Mouse (Mus musculus) kidney, postnatal 14 days (tissue): ENCODE measurements around the gene Tfap2a.

Experiments used
- DNase-seq: peaks from one replicate; pipeline ENCODE4 v3.0.0; 2022; ENCODE audit warnings: mixed read lengths

The Tfap2a gene

DNA sequence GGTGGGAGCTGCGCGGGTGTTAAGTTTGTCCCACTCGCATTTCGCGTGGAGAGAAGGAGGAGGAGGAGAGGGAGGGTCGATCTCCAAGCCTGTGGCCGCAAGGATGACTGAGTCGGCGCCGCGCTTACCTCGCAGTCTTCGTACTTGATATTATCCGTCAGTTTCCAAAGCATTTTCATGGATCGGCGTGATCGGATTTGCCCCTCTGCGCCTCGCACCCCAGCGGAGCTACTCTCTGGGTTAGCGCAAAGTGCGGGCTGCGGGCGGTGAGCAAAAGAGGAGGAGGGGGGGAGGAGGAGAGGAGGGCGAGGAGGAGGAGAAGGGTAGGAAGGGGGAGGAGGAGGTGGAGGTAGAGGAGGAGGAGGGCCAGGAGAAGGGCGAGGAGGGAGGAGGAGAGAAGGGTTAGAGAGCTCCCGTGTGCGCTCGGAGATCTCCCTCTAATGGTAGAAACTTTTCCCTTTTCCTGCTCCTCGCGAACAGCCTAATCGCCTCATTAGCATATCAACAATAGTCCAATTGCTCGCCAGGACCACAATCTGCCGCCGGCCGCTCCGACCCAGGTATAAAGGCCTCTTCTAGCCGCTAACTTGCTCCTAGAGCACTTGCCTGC lies 4.5 kb downstream of the Tfap2a start:
- no peak for DNase-seq

- DNase-seq, result no peak
Measured at GRCm38 (mm10) chr13:40732816-40733541, 5.2 kb downstream of the Tfap2a start.

DNA sequence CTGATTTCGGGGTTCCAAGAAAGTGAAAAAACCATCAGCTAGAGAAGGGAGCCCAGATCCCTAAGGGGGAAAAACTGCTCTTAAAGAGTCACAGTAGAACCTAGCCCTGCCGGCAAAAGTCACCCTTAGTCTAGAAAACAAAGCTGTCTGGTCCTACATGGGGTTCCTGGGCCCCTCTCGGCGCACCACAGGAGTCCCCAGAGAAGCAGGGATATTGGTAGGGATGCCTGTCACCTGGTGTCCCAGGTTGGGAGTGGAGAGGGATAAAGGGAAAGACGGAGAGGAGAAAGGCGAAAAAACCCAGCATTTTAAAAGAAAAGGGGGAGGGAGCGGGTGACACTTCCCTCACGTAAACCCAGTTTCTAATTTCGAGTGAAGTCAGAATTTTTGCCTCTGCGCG lies 6.1 kb downstream of the Tfap2a start:
- no peak for DNase-seq

- peak; percentile 55 for DNase-seq
Measured at GRCm38 (mm10) chr13:40731179-40731841, 6.9 kb downstream of the Tfap2a start.

- DNase-seq, result peak; percentile 50
Measured at GRCm38 (mm10) chr13:40730651-40731178, 7.5 kb downstream of the Tfap2a start.

- no peak for DNase-seq
Measured at GRCm38 (mm10) chr13:40729592-40730431, 8.4 kb downstream of the Tfap2a start.

DNA sequence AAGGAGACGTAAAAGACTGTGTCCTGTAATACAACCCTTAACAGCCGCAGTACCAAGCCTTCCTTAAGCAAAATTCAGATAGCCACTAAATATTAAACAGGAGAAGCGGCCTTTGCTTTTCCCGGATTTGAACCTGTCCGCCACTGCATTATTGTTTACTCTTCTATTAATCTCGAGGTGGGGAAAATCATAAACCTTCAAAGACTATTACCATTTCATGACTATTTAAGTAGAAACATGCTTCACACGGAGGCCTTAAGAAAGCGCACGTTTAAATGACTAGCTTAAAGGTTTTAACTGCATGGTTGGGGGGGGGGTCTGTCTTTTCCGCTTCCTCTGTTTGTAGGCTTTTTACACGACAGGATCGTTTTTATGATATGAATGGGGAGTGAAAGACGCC lies 9.1 kb downstream of the Tfap2a start:
- no peak for DNase-seq

DNA sequence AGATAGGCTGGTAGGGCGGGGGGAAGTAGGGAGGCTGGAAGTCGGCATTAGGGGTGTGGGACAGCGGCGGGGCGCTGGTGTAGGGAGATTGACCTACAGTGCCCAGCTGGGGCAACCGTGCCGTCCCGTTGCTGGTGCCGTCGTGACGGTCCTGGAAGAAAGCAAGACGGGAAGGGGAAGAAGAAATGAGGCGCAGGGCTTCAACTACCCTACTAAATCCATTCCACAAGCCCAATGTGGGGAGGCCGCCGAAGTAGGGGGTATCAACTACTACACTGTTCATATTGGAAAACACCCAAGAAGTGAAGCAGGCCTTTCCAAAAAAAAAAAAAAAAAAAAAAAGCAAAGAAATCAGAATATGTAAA lies 9.6 kb downstream of the Tfap2a start:
- DNase-seq, result no peak

DNA sequence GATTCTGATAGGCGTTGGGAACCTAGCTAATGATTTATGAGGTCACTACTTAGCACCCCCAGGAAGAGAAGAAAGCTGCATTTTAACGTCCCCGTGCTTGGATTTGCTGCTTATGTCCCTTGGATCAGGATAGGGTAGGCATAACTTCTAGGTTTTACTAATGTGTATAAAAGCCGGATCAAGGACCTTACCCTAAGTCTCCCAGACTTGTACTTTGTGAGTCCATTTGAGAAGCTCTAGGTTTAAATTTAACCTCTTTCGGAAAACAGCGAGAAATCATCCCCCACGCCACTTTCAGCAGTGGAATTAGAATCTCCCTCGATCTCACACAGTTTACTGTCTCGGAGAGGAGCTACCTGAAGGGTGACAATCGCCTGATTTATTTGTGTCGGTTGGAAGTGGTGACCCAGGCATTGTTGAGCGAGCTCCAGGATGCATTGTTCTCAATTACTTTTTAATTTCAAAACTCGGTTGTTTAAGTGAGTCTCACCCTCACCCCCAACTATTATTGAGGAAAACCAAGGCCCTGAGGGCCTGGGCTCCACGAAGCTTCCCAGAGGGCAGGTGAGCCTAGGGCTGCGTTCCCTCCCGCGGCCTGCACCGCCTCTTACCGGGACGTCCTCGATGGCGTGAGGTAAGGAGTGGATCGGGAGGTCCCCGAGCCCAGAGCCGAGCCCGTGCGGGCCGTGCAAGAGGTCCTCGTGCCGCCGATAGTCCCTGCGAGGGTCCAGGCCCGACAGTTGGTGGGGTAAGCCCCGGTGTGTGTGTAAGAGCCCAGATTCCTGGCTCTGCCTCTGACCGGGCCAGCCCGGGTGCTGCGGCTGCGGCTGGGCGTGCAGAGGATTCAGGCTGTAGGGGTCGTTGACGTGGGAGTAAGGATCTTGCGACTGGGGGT lies 10.2 kb downstream of the Tfap2a start:
- DNase-seq, result no peak

- DNase-seq, result no peak
Measured at GRCm38 (mm10) chr13:40725924-40726323, 12.3 kb downstream of the Tfap2a start.

GRCm38 (mm10) chr13:40723598-40723920 lies 14.6 kb downstream of the Tfap2a start:
- no peak for DNase-seq

GRCm38 (mm10) chr13:40722741-40723597 lies 15.2 kb downstream of the Tfap2a start:
- DNase-seq, result peak; percentile 95

DNA sequence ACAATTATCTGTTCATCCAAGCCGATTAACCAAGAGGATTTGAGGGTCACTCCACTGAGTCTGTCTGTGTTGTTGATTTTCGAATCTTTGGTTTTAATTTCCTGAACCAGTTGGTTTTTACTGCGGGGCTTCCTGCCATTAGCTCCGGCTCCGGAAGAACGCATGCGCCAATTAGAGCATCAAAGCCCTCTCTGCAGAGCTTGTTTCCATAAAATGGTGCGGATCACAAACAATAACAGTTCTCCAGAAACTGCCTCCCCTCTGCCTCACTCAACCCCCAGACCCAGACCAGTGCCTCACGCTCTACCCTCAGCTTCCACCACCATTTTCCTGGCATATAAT lies 18.5 kb downstream of the Tfap2a start:
- no peak for DNase-seq

- no peak for DNase-seq
Measured at GRCm38 (mm10) chr13:40719066-40719740, 19.0 kb downstream of the Tfap2a start.

- DNase-seq, result no peak
Measured at GRCm38 (mm10) chr13:40716771-40717716, 21.1 kb downstream of the Tfap2a start.

- DNase-seq, result no peak
Measured at GRCm38 (mm10) chr13:40714531-40714930, 23.6 kb downstream of the Tfap2a start.

- DNase-seq, result no peak
Measured at GRCm38 (mm10) chr13:40713681-40714080, 24.5 kb downstream of the Tfap2a start.

GRCm38 (mm10) chr13:40713241-40713640 lies 24.9 kb downstream of the Tfap2a start:
- no peak for DNase-seq

- no peak for DNase-seq
Measured at GRCm38 (mm10) chr13:40712526-40712832, 25.7 kb downstream of the Tfap2a start.
